Comparison of ENCODE assay signal across 8 mouse cellular contexts in the genomic region with DNA sequence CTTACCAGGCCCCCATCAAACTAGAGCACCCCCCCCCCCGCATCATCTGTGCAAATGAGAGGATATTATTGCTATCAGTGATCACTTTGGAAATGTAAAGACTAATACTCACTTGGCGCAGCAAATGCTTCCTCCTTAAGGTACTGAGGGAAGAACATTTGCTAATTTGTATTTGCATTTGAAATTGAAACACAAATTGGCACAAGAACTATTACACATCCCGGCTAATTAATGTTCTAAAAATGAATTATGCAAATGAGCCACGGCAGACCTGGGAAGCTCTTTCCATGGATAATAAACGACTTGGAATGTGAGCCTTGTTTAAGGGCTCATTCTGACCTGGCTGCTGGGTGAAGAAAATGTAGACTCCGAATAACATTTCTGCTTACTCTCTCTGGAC.
"Had no signal": no experiment of that assay in that cellular context is flagged by ENCODE, and none has a peak within 500 bp of the region (broad histone marks: within the 10 kb centered on the region; RNA-seq: fewer than 3 reads in every experiment).

No protein-coding gene starts in this region.

- H3K27ac ChIP-seq: kidney, postnatal 0 days; layer of hippocampus, adult 2 months; limb, embryonic 12.5 days; liver, embryonic 13.5 days; midbrain, embryonic 12.5 days; stomach, postnatal 0 days had no signal

- H3K36me3 ChIP-seq: limb, embryonic 12.5 days; liver, embryonic 13.5 days; midbrain, embryonic 12.5 days had no signal

- H3K4me2 ChIP-seq: limb, embryonic 12.5 days; liver, embryonic 13.5 days; midbrain, embryonic 12.5 days had no signal

- H3K27me3 ChIP-seq: limb, embryonic 12.5 days; liver, embryonic 13.5 days had no signal

- H3K9ac ChIP-seq: limb, embryonic 12.5 days; liver, embryonic 13.5 days; midbrain, embryonic 12.5 days had no signal

- H3K4me1 ChIP-seq: limb, embryonic 12.5 days; liver, embryonic 13.5 days; midbrain, embryonic 12.5 days had no signal

- H3K9me3 ChIP-seq: limb, embryonic 12.5 days; liver, embryonic 13.5 days had no signal

- H3K4me3 ChIP-seq: layer of hippocampus, adult 2 months; limb, embryonic 12.5 days; liver, embryonic 13.5 days; midbrain, embryonic 12.5 days had no signal

- DNase-seq: liver, embryonic 13.5 days; lung, adult 18-20 months; thymus, postnatal 4 days had no signal
